Mouse (Mus musculus): Measurements from ENCODE around the gene Adcy7. TPM values are rescaled to one million over a fixed set of nuclear protein-coding genes. Genes with fewer than 3 reads are reported as not detected.

Adcy7 gene
- total RNA-seq (2021) = 1 to 10 TPM; 1.9 to 3.0 TPM

DNA sequence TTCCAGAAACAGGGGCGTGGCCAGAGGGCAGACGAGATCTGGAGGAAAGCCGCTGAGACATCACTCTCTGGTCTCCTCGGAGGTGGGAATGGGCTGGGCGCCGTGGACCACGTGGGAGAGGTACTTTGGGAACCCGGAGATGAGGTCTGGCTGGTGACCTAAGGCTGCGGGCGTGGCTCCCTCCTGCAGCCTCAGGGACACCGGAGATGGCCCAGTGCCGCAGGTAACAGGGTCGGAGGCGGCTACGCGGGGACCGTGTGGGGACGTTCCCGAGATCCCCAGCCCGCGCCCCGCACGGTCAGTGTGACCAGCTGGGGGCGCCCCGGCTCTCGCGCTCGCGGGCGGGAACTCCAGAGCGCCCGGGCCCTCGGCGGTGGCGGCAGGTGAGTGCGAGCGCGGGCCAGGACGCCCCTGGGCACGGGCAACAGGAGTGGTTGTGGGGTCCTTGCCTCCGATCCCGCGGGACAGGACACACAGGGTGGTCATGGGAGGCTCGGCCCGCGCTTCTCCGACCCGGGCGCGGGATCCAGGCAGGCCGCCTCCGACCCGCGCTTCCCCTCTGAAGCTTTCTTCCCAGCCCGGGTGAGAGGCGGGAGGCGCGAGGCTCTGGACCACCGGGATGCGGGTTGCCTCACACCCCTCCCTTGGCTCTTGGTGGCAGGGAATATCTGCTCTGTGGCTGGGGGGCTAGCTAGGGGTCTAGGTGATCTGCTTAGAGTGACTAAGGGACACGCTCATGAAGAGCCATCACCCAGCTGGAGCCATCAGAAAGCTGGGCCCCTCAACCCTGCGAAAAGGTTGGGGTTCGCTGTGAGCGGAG lies at the start of gene Adcy7:
Adcy7 (plus strand) TSS at position 173 of the 820 bp plus-strand sequence.
- DNase-seq = no peak

DNA sequence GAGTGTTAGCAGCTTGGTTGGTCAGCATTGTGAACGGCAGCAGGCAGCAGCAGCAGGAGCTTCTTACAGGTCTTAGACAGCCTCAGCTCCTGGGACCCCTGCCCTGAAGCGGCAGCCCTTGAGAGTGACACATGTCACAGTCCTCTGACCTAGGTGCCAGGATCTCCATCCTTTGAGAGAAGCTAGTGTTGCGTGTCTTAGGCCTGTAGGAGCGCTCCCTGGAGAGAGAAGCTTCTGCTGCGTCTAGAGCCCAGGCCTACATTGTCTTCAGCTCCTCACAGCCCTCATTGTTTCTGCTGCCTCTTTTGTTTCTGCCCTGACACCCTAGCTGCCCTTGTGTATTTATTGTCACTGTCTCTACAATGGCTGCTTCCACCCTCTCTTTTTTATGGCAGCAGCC lies 46.8 kb upstream of the Adcy7 start:
- DNase-seq = no peak

DNA sequence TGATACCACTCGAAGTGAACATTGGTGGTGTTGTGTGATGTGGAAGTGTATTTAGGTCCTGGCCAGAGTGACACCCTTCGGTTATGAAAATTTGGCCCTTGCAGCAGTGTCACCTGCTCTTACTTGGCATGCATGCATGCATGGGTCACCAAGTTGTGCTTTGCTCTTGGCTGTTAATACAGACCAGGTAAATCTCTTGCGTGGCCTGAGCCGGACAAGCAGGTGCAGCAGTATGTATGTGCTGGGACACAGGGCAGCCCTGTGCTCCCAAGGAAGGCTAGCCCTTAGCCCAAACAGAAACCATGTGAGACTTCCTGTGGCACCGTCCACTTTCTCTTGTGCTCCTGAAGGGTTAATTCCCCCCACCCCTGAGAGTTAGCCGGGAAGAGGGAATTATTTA lies 44.4 kb upstream of the Adcy7 start:
- DNase-seq = no peak

DNA sequence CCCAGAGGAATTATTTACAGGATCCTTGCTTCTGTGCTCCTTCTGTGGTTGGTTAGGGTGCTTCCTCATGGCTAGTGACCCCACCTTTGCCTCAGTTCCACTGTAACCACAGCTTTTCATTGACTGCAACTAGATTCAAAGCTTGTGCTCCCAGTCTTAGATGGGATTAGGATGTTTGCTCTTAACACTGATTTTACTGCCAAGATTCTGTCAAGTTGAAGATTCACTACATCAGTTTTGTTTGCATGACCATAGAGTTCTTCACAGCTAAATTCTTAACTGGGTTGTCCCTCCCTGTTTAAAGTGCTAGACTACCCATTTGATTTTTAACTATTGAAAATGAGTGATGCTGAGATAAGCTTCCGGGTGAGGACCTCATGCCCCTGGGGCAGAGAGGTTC lies 43.9 kb upstream of the Adcy7 start:
- no peak for DNase-seq

DNA sequence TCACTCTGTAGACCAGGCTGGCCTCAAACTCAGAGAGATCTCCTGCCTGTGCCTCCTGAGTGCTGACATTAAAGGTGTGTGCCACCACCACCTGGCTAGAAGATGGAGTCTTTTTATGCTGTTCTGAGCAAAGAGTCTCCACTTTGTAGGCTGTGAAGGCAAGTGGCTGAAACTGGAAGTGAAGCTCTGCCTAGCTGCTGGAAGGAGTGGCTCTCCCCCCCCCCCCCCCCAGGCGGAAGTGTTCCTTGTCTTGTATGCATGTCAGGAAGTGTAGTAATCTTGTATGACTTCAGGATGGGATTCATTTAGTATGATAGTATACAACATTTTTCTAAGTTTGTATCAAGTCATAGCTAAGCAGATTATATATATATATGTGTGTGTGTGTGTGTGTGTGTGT lies 43.4 kb upstream of the Adcy7 start:
- DNase-seq = no peak

DNA sequence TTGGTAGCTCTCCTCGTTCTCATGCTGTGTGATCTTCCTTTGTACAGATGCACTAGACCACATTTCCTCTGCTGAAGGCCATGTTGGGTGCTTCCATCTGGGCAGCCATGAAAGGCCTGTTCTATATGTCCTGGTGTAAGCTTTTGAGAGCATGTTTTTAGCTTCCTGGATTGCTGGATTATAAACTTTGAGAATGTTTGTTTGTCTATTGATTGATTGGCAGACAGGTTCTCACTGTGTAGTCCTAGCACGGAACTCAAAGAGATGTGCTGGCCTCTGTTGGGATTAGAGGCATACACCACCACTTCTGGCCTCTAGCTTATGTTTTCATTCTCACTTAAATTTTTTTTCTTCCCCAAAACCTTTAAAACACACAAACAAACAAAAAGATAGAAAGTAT lies 35.5 kb upstream of the Adcy7 start:
- no peak for DNase-seq

DNA sequence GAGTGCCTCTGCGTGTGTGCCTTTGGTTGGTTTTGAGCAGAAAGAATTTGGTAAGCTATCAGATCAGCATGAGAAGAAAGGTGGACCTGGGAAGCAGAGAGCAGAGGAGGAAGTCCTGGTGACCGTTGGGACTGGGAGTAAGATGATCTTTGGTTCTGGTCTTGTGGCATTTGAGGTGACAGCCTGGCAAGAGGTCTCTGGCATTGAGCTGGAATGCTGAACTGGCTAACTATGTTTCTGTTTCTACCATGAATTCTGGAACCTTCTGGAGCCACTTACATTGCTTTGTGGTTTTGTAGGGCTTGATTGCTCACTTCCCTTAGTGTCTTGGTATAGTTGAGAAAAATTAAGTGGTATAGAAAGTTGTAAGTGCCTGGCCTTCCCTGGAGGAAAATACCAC lies 34.6 kb upstream of the Adcy7 start:
- no peak for DNase-seq

DNA sequence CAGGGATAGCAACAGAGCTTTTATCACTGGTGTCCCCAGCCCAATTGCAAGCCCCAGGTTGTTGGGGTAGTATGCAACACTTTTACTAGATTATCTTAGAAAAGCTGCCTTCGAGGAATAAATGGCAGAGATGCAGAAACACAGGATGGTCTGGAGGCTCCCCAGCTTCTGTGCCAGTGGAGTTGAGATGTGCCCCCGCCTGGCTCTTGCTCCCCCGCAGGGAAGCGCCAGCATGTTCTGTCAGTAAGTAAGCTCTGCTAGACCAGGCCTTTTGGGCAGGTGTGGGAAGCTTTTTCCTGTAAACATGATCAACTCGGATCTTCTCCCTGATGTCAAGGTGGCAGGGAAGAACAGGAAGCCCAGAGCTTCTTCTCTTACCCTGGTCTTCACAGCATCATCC lies 32.9 kb upstream of the Adcy7 start:
- no peak for DNase-seq

DNA sequence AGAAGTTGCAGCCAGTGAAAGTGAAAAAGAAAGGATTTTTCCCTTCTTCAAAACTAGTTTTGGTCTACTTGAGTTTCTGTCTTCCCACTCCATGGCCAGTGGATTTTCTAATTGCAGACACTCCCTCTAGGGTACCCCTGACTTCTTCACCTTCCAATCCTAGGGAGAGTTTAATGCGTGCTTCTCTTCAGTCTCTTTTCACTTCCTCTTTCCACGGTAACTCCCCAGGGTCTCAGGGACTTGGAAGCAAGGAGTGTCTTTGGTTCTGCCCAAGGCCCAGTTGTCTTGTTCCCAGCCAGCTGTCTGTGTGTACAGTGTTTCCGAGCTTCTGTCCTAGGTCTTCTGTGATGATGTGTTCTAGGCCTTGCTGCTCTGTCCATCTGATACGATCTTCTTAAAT lies 30.3 kb upstream of the Adcy7 start:
- no peak for DNase-seq

DNA sequence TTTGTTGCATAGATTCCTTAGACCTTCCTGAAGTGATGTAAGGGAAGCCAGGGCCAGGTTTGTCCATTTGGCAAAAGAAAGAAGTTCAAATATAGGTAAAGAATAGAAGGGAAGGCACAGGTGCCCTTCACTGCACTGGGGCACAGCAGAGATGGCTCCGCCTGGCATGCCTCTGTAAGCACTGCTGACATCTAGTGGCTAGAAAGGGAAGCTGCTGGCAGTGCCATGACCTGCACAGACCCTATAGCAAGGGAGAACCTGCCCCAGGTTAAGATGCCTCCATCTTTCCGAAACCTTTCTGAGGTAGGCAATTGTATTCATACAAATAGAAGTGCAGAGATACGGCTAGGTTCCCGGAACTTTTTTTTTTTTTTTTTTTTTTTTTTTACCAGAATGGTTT lies 27.9 kb upstream of the Adcy7 start:
- peak; percentile 24 to 35 for DNase-seq

DNA sequence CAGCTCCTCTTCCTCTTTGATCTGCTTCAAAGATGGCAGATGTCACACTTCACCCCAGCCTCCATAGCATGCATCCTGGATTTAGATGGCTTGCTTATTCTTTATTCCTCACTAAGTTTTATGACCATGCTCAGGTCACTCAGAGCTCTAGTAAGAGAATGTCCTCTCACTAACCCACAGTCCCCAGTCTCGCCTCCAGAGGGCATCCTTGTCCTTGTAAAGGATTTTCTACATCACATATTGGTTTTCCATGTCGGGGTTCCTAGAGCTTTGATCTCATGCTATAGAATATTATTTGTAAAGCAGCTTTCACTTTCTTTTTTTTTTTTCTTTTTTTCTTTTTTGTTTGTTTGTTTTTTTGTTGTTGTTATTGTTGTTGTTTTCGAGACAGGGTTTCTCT lies 19.4 kb upstream of the Adcy7 start:
- no peak for DNase-seq

DNA sequence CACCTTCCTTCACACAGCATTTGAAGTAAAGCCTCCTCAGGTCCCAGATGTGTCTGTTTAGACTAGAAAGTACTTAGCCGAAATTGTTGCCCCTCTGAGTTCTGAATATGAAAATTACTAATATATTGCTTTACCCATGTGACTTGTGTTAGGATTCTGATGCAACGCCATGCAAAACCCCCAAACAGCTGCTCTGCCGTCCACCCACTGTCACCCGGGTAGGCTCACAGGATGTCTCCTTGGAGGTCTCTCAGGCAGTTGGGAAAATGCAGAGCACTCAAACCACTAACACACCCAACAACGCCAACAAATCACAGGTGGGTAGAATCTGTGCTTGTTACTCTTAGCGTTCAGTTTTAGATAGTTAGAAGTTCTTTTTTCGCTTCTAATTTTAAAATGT lies 17.2 kb upstream of the Adcy7 start:
- no peak for DNase-seq

DNA sequence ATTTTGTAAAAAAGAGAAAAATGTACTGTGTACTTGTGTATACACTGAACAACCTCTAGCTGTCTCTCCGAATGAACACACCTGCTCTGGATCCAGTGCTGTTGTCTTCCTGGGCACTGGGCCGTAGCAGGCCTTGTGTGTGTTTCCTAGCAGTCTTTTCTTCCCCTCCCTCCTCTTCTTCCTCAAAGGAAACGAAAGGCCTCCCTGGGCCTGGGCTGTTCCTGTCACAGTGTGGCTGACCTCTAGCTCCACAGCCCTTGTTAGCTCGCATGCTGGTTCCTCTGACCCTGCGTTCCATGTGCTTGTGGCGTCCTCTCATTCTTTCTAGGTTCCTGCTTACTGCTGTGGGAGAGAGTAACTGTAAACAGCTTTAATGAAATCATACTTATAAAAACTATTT lies 14.2 kb upstream of the Adcy7 start:
- no peak for DNase-seq

DNA sequence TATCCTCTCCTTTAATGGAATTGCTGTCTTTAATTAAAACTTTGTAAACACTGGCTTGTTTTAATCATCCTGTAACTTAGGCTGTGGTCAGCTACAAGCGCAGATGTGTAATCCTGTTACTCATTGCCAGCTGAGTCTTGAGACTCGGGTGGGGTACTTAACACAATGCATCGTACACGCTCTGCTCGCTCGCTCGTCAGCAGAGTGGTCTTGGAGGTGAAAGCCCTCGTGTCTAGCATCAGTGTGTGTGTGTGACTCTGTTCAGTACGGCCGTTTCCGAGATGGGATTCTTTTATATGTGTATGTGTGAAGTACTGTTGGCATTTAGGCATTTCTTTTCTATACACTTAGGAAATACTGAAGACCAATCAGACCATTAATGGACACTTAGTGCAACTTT lies 13.7 kb upstream of the Adcy7 start:
- DNase-seq = no peak

DNA sequence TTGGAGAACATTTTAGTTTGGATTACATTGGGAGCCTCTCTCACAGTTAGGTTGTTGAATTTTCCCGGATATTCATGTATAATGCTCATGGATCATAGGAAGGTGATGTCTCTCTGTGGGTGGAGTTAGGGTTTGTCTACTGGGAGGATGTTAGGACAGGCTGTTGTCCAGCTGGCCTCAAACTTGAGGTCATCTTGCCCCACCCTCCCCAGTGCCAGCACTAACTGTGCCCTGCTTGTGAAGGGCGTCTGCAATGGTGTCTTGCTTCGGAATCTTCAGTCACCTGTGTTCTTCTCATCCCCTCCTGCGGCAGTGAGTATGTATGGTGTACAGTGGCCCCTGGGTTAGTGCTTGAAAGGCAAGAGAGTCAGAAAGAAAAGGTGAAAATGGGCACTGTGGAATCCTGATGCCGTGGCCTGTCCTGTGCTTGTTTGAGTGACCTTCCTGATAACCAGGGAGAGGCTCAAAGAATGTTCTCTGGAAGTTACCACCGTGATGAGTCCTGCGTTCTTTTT lies 11.7 kb upstream of the Adcy7 start:
- DNase-seq = no peak

DNA sequence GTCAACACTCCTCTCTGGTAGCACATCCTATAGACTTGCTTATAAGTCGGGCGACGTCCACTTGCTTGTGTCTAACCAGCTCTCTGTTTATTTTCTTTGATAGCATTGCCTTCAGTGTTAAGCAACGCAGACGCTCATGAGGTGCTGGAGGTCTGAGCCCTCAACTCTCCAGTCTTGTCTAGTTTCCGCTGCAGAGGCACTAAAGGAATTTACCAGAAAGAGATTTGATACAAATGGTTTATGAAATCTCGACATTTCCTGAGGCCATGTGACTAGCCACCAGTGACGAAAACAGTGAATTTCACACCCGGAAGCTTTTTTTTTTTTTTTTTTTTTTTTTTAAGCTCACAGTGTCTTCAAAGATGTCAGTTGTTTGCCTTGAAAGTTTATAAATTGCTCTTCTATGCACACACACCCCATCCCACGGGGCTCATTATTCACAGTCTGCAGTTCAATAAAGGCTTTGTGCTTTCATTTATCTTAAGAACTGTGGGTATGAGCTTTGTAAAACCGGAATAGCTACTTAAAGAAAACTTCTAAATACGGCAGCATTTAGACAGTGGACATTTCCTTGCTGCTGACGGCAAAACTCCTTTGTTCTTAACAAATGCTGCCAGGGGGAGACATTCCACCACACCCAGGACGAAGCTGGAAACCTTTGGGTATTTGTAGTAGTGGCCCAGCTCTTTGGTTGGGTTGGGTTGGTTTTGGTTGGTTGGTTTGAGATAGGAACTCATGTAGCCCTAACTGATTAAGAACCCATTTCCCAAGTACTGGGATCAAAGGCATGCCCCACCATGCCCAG lies 9.2 kb upstream of the Adcy7 start:
- no peak for DNase-seq

DNA sequence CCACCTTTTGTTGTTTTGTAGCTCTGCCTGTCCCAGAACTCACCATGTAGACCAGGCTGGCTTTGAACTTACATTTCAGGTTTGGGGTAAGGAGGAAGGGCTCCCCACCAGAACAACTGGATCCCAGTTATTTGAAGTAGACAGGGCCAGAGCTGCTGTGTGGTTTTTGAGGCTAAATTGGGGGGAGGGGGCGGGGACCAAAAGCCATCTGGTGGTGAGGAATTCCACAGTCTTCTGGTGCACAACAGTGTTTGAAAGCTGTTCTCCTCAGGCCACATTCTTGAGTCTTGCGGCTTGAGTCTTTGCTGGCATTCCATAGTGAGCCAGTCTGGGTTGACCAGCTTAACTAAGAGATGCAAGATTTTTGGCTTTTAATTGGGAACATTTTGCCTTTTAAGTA lies 6.7 kb upstream of the Adcy7 start:
- DNase-seq = no peak

DNA sequence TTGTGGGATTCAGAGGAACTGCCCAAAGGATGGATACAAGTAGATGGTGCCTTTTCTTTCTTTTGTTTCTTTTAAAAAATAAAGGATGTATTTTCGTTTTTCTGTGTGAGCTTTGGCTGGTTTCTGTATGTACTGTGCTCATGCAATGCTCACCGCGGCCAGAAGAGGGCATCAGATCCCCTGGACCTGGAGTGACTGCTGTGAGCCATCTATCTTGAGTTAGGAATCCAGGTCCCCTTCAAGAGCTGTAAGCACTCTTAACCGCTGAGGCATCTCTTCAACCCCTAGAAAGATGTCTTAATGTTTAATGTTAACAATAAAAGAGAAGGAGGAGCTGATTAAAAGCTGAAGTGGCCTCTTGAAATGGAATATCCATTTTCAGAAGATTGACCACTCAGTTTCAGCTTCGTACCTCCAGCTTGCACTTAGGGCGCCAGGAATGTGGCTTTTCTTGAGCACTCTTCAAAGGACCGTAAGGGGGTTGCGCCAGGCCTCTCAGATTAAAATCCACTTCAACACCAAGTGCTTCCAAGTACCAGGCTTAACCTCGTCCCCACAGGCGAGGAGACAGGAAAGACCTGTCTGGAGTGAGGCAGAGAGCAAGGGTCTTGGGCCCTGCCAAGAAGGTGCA lies 5.9 kb upstream of the Adcy7 start:
- peak; percentile 70 to 77 for DNase-seq

DNA sequence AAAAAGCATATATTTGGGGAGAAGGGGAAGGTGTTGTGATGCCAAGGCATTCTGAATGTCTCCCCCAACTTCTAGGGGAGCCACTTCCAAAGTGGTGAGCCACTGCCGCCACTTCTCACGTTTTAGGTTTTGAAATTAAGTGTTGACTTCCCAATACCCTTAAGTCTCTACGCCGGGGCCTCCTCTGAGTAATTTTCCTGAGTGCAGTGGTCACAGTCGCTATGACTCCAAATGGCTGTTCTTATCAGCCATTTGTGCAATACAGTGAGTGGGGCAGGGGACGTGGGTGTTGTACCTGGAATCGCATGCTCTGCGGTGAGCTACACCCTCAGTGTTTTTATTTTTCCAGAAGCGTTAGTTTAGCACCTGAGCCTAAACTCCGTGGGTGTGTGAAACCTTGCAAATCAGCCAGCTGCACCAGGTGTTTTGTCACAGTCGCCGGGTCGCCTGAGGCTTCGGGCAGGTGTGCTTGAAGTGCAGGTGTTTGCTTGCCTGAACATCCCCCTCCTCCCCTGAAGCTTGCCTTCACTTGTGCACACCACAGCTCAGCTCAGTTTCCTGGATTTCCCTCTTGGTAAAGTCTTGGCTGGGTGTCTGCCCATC lies 5.3 kb upstream of the Adcy7 start:
- DNase-seq = no peak

DNA sequence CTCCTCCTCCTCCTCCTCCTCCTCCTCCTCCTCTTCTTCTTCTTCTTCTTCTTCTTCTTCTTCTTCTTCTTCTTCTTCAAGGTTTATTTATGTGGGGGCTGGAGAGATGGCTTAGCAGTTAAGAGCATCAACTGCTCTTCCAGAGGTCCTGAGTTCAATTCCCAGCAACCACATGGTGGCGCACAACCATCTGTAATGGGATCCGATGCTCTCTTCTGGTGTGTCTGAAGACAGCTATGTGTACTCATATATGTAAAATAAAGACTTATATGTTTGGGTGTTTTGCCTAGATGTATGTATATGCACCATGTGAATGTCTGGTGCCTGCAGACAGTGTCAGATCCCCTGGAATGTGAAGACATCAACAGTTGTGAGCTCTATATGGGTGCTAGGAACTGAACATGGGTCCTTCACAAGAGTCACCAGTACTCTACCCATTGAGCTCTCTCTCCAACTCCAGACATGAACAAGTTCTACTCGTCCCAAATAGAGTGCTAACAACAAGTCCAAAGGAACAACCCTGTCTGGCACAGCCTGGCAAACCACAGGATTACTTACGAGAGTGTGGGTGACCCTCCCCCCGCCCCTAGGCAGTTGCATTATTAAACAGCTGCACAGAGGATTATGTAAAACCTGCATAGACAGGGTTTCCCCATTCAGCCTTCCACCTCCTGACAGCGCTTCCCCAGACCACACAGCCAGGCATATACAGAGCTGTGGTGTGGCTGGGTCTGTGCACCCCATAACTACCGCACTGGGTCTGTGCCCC lies 2.9 kb upstream of the Adcy7 start:
- no peak for DNase-seq

DNA sequence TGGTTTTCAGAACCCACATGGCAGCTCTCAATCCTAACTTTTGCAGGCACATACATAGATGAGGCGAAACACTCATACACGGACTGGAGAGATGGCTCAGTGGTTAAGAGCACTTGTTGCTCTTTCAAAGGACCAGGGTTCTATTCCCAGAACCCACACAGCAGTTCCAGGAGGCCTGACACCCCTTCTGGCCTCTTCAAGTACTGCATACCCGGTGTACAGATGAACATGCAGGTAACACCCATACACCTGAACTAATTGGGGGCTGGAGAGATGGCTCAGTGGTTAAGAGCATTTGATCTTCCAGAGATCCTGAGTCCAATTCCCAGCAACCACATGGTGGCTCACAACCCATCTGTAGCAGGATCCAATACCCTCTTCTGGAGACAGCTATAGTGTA lies 2.1 kb upstream of the Adcy7 start:
- no peak for DNase-seq

DNA sequence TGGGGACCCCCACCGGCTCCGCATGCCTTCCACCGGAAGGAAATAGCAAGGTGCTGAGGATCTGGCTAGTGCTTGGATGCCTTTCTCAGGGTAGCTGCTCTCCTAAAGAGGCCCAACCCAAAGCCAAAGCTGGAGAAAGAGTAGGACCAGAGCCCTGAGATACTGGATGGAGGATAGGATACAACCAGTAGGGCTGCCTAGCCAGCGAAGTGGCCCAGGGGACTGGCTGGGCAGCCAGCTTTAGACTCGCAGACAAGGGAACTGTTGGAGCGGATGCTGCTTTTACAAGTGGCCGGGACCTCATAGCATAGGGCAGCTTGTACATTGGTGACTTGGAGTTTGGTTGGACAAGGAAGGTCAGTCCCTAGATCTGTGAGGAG lies 838 bp downstream of the Adcy7 start:
- DNase-seq = no peak

All from layer of hippocampus, postnatal 36 days (tissue).